Mouse (Mus musculus): ENCODE measurements around the gene Olfr1120.
"Not testable (repeated sequence)": the region's sequence is repeated elsewhere in the genome, so short reads cannot be mapped to it uniquely, and the experiment has no call there.

Olfr1120 gene

GRCm38 (mm10) chr2:87354515-87354914, at the start of gene Olfr1120:
Gene Olfr1120, plus strand, starts transcription at chr2:87354815.
- DNase-seq (ENCODE audit: low spot score in 2 of 2): no peak

GRCm38 (mm10) chr2:87307281-87307680, 47.3 kb upstream of the Olfr1120 start, which contains the start of gene Olfr1118:
Gene Olfr1118, plus strand, starts transcription at chr2:87307581.
- DNase-seq (ENCODE audit: low spot score in 2 of 2): no peak

- DNase-seq (ENCODE audit: low spot score in 2 of 2): not testable (repeated sequence)
These were observed 5.5 kb downstream of the Olfr1120 start for GRCm38 (mm10) chr2:87360121-87360520.

- DNase-seq (ENCODE audit: low spot score in 2 of 2): no peak
These were observed 15.0 kb downstream of the Olfr1120 start, which contains the start of gene Olfr1121 for GRCm38 (mm10) chr2:87369595-87369994. Gene Olfr1121, plus strand, starts transcription at chr2:87369895.

- DNase-seq (ENCODE audit: low spot score in 2 of 2): no peak
These were observed 17.1 kb downstream of the Olfr1120 start for GRCm38 (mm10) chr2:87371726-87372125.

- DNase-seq (ENCODE audit: low spot score in 2 of 2): no peak
These were observed 29.3 kb downstream of the Olfr1120 start for GRCm38 (mm10) chr2:87383935-87384334.

- no peak for DNase-seq (ENCODE audit: low spot score in 2 of 2)
These were observed 30.9 kb downstream of the Olfr1120 start, which contains the start of gene Olfr1122 for GRCm38 (mm10) chr2:87385549-87385948. Gene Olfr1122, plus strand, starts transcription at chr2:87385849.

GRCm38 (mm10) chr2:87393605-87394004, 39.0 kb downstream of the Olfr1120 start:
- DNase-seq (ENCODE audit: low spot score in 2 of 2): not testable (repeated sequence)

GRCm38 (mm10) chr2:87394686-87395085, 40.1 kb downstream of the Olfr1120 start:
- not testable (repeated sequence) for DNase-seq (ENCODE audit: low spot score in 2 of 2)

All from right cerebral cortex, postnatal 36 days (tissue).